Mouse (Mus musculus) MEL (cell line): ENCODE data around the gene Snx4. TPM values are rescaled to one million over a fixed set of nuclear protein-coding genes. Genes with fewer than 3 reads are reported as not detected.

Experiments used
- DNase-seq: peaks from one replicate; pipeline ENCODE4 v3.0.0; 2011; ENCODE audit warnings: low read depth, low spot score
- H3K27ac ChIP-seq: 2 replicates; pipeline ENCODE4 v1.5.1; 2012; ENCODE audit warnings: low read depth, mild to moderate bottlenecking, control low read depth, low read length, moderate library complexity; ENCODE audit not compliant: control insufficient read depth
- H3K27me3 ChIP-seq, 2 experiments: fragments of 150-350 bp in 1 of 2; sonication (generic) in 1 of 2; 2 replicates each; pipeline ENCODE4 v1.6.1; 2012; ENCODE audit warnings: low read length in 2 of 2, mild to moderate bottlenecking in 2 of 2, improper control_type of control experiment in 1 of 2, moderate library complexity in 1 of 2; ENCODE audit not compliant: insufficient read depth in 2 of 2, control insufficient read depth in 1 of 2
- H3K36me3 ChIP-seq, 2 experiments: 2 replicates each; pipeline ENCODE4 v1.6.1; 2012 to 2014; ENCODE audit warnings: low read length in 2 of 2, improper control_type of control experiment in 1 of 2, inconsistent platforms in 1 of 2, mild to moderate bottlenecking in 1 of 2; ENCODE audit not compliant: insufficient read depth in 2 of 2, control insufficient read depth in 1 of 2
- H3K4me1 ChIP-seq, 2 experiments: fragments of 150-350 bp in 1 of 2; sonication (generic) in 1 of 2; 2 replicates each; pipeline ENCODE4 v1.6.1; 2012; ENCODE audit warnings: low read length in 2 of 2, improper control_type of control experiment in 1 of 2, mild to moderate bottlenecking in 1 of 2; ENCODE audit not compliant: insufficient read depth in 2 of 2, control insufficient read depth in 1 of 2
- H3K4me3 ChIP-seq, 2 experiments: fragments of 150-350 bp in 1 of 2; sonication (generic) in 1 of 2; 2 replicates each; pipeline ENCODE4 v1.5.1; 2012; ENCODE audit warnings: low read depth in 2 of 2, low read length in 2 of 2, mild to moderate bottlenecking in 2 of 2, moderate library complexity in 2 of 2, control low read depth in 1 of 2, improper control_type of control experiment in 1 of 2; ENCODE audit not compliant: control insufficient read depth in 1 of 2, insufficient read depth in 1 of 2
- H3K79me2 ChIP-seq: 2 replicates; pipeline ENCODE4 v1.6.1; 2012; ENCODE audit warnings: mild to moderate bottlenecking, low read length, moderate library complexity; ENCODE audit not compliant: control insufficient read depth, poor library complexity, insufficient read depth
- H3K9ac ChIP-seq: 2 replicates; pipeline ENCODE4 v1.6.1; 2012; ENCODE audit warnings: low read depth, mild to moderate bottlenecking, control low read depth, low read length, moderate library complexity; ENCODE audit not compliant: control insufficient read depth, poor library complexity, severe bottlenecking
- H3K9me3 ChIP-seq: fragments of 150-350 bp; sonication (generic); replicated peaks from 2 replicates; pipeline ENCODE4 v1.6.1; 2012; ENCODE audit warnings: mild to moderate bottlenecking, low read length, improper control_type of control experiment, moderate library complexity; ENCODE audit not compliant: insufficient read depth
- BHLHE40 ChIP-seq: IDR thresholded peaks from 2 replicates; pipeline ENCODE4 v1.6.1; 2012; ENCODE audit warnings: low read depth, mild to moderate bottlenecking, inconsistent platforms, low read length, improper control_type of control experiment, borderline replicate concordance
- CTCF ChIP-seq, 3 experiments: IDR thresholded peaks in 2 of 3; conservative IDR thresholded peaks in 1 of 3; 2 replicates each; pipeline ENCODE4 v1.5.1; 2011 to 2012; ENCODE audit warnings: low read length in 3 of 3, low read depth in 2 of 3, mild to moderate bottlenecking in 2 of 3, improper control_type of control experiment in 1 of 3, inconsistent platforms in 1 of 3, mixed read lengths in 1 of 3, moderate library complexity in 1 of 3; ENCODE audit not compliant: control insufficient read depth in 1 of 3, insufficient read depth in 1 of 3, poor library complexity in 1 of 3, severe bottlenecking in 1 of 3
- EP300 ChIP-seq, 2 experiments: IDR thresholded peaks; 2 replicates each; pipeline ENCODE4 v1.6.1; 2011; ENCODE audit warnings: improper control_type of control experiment in 2 of 2, low read length in 2 of 2, low read depth in 1 of 2, mild to moderate bottlenecking in 1 of 2
- GABPA ChIP-seq: IDR thresholded peaks from 2 replicates; pipeline ENCODE4 v1.6.1; 2012; ENCODE audit warnings: low read depth, mild to moderate bottlenecking, inconsistent platforms, low read length, improper control_type of control experiment, moderate library complexity
- GATA1 ChIP-seq: IDR thresholded peaks from 2 replicates; pipeline ENCODE4 v1.6.1; 2011; ENCODE audit warnings: low read depth, low read length, improper control_type of control experiment
- MAX ChIP-seq: IDR thresholded peaks from 2 replicates; pipeline ENCODE4 v1.6.1; 2011; ENCODE audit warnings: low read length, improper control_type of control experiment
- MEF2A ChIP-seq: IDR thresholded peaks from 2 replicates; pipeline ENCODE4 v1.6.1; 2014; ENCODE audit warnings: low read depth, mild to moderate bottlenecking, inconsistent platforms, low read length, improper control_type of control experiment; ENCODE audit not compliant: poor library complexity, insufficient replicate concordance, severe bottlenecking; ENCODE audit errors: extremely low read depth
- MXI1 ChIP-seq: IDR thresholded peaks from 2 replicates; pipeline ENCODE4 v1.6.1; 2011; ENCODE audit warnings: mild to moderate bottlenecking, low read depth, low read length, improper control_type of control experiment
- NELFE ChIP-seq: IDR thresholded peaks from 2 replicates; pipeline ENCODE4 v1.6.1; 2011; ENCODE audit warnings: low read depth, low read length, improper control_type of control experiment
- NRF1 ChIP-seq: IDR thresholded peaks from 2 replicates; pipeline ENCODE4 v1.6.1; 2014; ENCODE audit warnings: low read depth, mild to moderate bottlenecking, inconsistent platforms, low read length, improper control_type of control experiment, moderate library complexity; ENCODE audit not compliant: poor library complexity, insufficient read depth, severe bottlenecking
- POLR2AphosphoS2 ChIP-seq: IDR thresholded peaks from 2 replicates; pipeline ENCODE4 v1.6.1; 2011; ENCODE audit warnings: low read length, improper control_type of control experiment
- POLR2AphosphoS5 ChIP-seq: IDR thresholded peaks from 2 replicates; pipeline ENCODE4 v1.6.1; 2012; ENCODE audit warnings: low read depth, borderline replicate concordance, mild to moderate bottlenecking, inconsistent platforms, low read length, moderate library complexity, mixed read lengths
- RAD21 ChIP-seq: IDR thresholded peaks from 2 replicates; pipeline ENCODE4 v1.6.1; 2011; ENCODE audit warnings: mild to moderate bottlenecking, low read depth, low read length, improper control_type of control experiment
- RCOR1 ChIP-seq: IDR thresholded peaks from 2 replicates; pipeline ENCODE4 v1.6.1; 2012; ENCODE audit warnings: low read depth, mild to moderate bottlenecking, inconsistent platforms, low read length, improper control_type of control experiment
- SIN3A ChIP-seq: IDR thresholded peaks from 2 replicates; pipeline ENCODE4 v1.6.1; 2012; ENCODE audit warnings: low read length, improper control_type of control experiment, inconsistent platforms
- SMC3 ChIP-seq: IDR thresholded peaks from 2 replicates; pipeline ENCODE4 v1.6.1; 2011; ENCODE audit warnings: low read depth, low read length, improper control_type of control experiment
- TCF12 ChIP-seq: IDR thresholded peaks from 2 replicates; pipeline ENCODE4 v1.6.1; 2014; ENCODE audit warnings: low read depth, mild to moderate bottlenecking, inconsistent platforms, low read length, improper control_type of control experiment, moderate library complexity
- UBTF ChIP-seq: IDR thresholded peaks from 2 replicates; pipeline ENCODE4 v1.6.1; 2012; ENCODE audit warnings: low read depth, mild to moderate bottlenecking, inconsistent platforms, low read length, improper control_type of control experiment, moderate library complexity, borderline replicate concordance; ENCODE audit not compliant: insufficient read depth
- ZC3H11A ChIP-seq: IDR thresholded peaks from 2 replicates; pipeline ENCODE4 v1.6.1; 2012; ENCODE audit warnings: low read depth, mild to moderate bottlenecking, inconsistent platforms, low read length, improper control_type of control experiment
- ZKSCAN1 ChIP-seq: IDR thresholded peaks from 2 replicates; pipeline ENCODE4 v1.6.1; 2012; ENCODE audit warnings: low read depth, mild to moderate bottlenecking, inconsistent platforms, low read length, improper control_type of control experiment, moderate library complexity
- polyA plus RNA-seq, 2 experiments: library from polyadenylated mRNA; stranded (reverse) in 1 of 2; unstranded in 1 of 2; fragments of >175 nt in 1 of 2; fragments of >200 nt in 1 of 2; gene quantifications; 2 replicates each; pipeline versions ENCODE4 v1.2.1 to v1.2.4; 2012; ENCODE audit warnings: low replicate concordance in 2 of 2, low read depth in 1 of 2; ENCODE audit not compliant: insufficient read length in 2 of 2, insufficient read depth in 1 of 2, missing spikeins in 1 of 2
- total RNA-seq: library from RNA; depleted of rRNA; stranded (reverse); fragments of 300-350 nt; gene quantifications from 2 replicates; pipeline ENCODE4 v1.2.3, GENCODE M21; 2012

The Snx4 gene
- total and polyA plus RNA-seq, 3 experiments: 34.7 to 36.1 TPM; not detected in 1

GRCm38 (mm10) chr16:33307761-33308160, 56.5 kb downstream of the Snx4 start:
- Histone ChIP-seq H3K36me3 (no peaks in the 10 kb centered on the region), H3K9ac (no peak overlapping the region), H3K9me3 (no peaks in the 10 kb centered on the region), H3K4me3 (no peak overlapping the region), H3K27ac (no peak overlapping the region), H3K4me1 (no peaks in the 10 kb centered on the region; a peak in 1 of 4 replicates), H3K27me3 (no peaks in the 10 kb centered on the region), H3K79me2 (no peaks in the 10 kb centered on the region)
- no peak for DNase-seq
- TF ChIP-seq RAD21: no peak
- TF ChIP-seq UBTF: no peak
- no peak for TF ChIP-seq GABPA
- TF ChIP-seq ZC3H11A: no peak

GRCm38 (mm10) chr16:33309066-33309465, 57.8 kb downstream of the Snx4 start:
- Histone ChIP-seq H3K4me3 (no peak overlapping the region), H3K27me3 (no peaks in the 10 kb centered on the region), H3K4me1 (no peaks in the 10 kb centered on the region; a peak in 1 of 4 replicates), H3K79me2 (no peaks in the 10 kb centered on the region), H3K9ac (no peak overlapping the region)
- no peak for DNase-seq
- no peak for TF ChIP-seq NELFE
- TF ChIP-seq SIN3A: no peak
- no peak for TF ChIP-seq EP300 (IDR thresholded peaks at IDR 0.05; ENCODE audit: low read depth in 1 of 2, low read length in 2 of 2)
- no peak for TF ChIP-seq NRF1
- no peak for TF ChIP-seq ZKSCAN1
- TF ChIP-seq ZC3H11A: no peak
- no peak for TF ChIP-seq UBTF
- TF ChIP-seq BHLHE40: no peak
- no peak for TF ChIP-seq TCF12
- TF ChIP-seq MAX: no peak
- no peak for TF ChIP-seq POLR2AphosphoS2
- TF ChIP-seq MEF2A: no peak
- TF ChIP-seq GATA1: no peak
- no peak for TF ChIP-seq RCOR1
- no peak for TF ChIP-seq POLR2AphosphoS5
- TF ChIP-seq MXI1: no peak
- no peak for TF ChIP-seq CTCF (IDR thresholded peaks at IDR 0.05 in 2 of 3, conservative IDR thresholded peaks at IDR 0.05 in 1 of 3; ENCODE audit: control insufficient read depth in 1 of 3, insufficient read depth in 1 of 3, low read depth in 2 of 3, low read length in 3 of 3, poor library complexity in 1 of 3, severe bottlenecking in 1 of 3)
- no peak for TF ChIP-seq SMC3
- TF ChIP-seq, all 39 proteins: peak for 0
- Histone ChIP-seq H3K27ac (no peak overlapping the region), H3K9me3 (no peaks in the 10 kb centered on the region), H3K36me3 (no peaks in the 10 kb centered on the region)
